Mouse (Mus musculus) spleen, adult 2 months (tissue): ENCODE measurements around the gene Usp15.

Source experiments
- CTCF ChIP-seq: fragments of 200-500 bp; IDR thresholded peaks from 2 replicates; pipeline ENCODE4 v1.5.1; 2011; ENCODE audit warnings: mild to moderate bottlenecking, inconsistent platforms; ENCODE audit not compliant: insufficient read depth, insufficient read length, insufficient replicate concordance; ENCODE audit errors: extremely low read depth
- POLR2A ChIP-seq: fragments of 200-500 bp; IDR thresholded peaks from 2 replicates; pipeline ENCODE4 v1.6.1; 2011; ENCODE audit warnings: low read depth, low read length, inconsistent platforms

DNA sequence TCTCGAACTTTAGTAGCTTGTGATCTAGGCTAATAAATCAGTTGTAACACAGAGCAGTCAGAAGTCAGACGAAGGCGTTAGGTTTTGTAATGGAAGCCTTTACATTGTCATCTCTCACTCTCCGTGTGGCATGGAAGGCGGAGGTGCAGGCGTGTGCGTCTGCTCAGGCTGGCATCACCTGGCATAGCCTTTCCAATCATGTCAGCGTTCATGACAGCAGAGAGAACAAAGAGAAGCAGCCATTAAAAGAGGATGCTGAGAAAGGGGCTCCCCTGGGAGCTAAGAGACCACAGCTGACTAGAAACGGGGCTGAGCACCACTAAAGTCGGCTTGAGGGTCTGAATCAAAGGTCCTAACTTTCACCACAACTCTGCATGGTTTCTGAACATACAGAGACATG is 140.3 kb downstream of the Usp15 start:
- no peak for TF ChIP-seq POLR2A
- no peak for TF ChIP-seq CTCF
